Mouse (Mus musculus): Measurements from ENCODE around the gene Ankfn1. TPM values are rescaled to one million over a fixed set of nuclear protein-coding genes. Genes with fewer than 3 reads are reported as not detected.

Gene Ankfn1
- polyA plus RNA-seq, 1 experiment: 2.4 TPM

GRCm38 (mm10) chr11:89382634-89383009, 394.8 kb downstream of the Ankfn1 start:
- TF ChIP-seq POLR2A (IDR thresholded peaks at IDR 0.05; ENCODE audit: borderline replicate concordance, insufficient read depth, low read length) (no peak), CTCF (IDR thresholded peaks at IDR 0.05; ENCODE audit: borderline replicate concordance, insufficient read depth, low read depth, low read length) (no peak)
- no peak overlapping the region for H3K27ac ChIP-seq (ENCODE audit: insufficient read depth, low read length)
- H3K27me3 ChIP-seq (ENCODE audit: control insufficient read depth, insufficient read depth, low read length): no peaks in the 10 kb centered on the region
- no peaks in the 10 kb centered on the region for H3K4me1 ChIP-seq (ENCODE audit: control insufficient read depth, insufficient read depth, low read length)
- no peak overlapping the region for H3K4me3 ChIP-seq (replicated peaks; ENCODE audit: insufficient read depth, low read depth, low read length)
- WGBS: 63% methylated on average over 2 of the region's 2 CpGs
- DNase-seq: no peak

GRCm38 (mm10) chr11:89381782-89382633, 395.4 kb downstream of the Ankfn1 start:
- 20% methylated on average over 8 of the region's 8 CpGs for WGBS
- Histone ChIP-seq H3K27ac (ENCODE audit: insufficient read depth, low read length) (no peak overlapping the region), H3K4me3 (replicated peaks; ENCODE audit: insufficient read depth, low read depth, low read length) (no peak overlapping the region), H3K27me3 (ENCODE audit: control insufficient read depth, insufficient read depth, low read length) (no peaks in the 10 kb centered on the region), H3K4me1 (ENCODE audit: control insufficient read depth, insufficient read depth, low read length) (no peaks in the 10 kb centered on the region)
- TF ChIP-seq POLR2A (IDR thresholded peaks at IDR 0.05; ENCODE audit: borderline replicate concordance, insufficient read depth, low read length) (no peak), CTCF (IDR thresholded peaks at IDR 0.05; ENCODE audit: borderline replicate concordance, insufficient read depth, low read depth, low read length) (no peak)
- DNase-seq: no peak

- Histone ChIP-seq H3K27me3 (ENCODE audit: control insufficient read depth, insufficient read depth, low read length) (no peaks in the 10 kb centered on the region), H3K4me1 (ENCODE audit: control insufficient read depth, insufficient read depth, low read length) (no peaks in the 10 kb centered on the region), H3K27ac (ENCODE audit: insufficient read depth, low read length) (no peak overlapping the region), H3K4me3 (replicated peaks; ENCODE audit: insufficient read depth, low read depth, low read length) (no peak overlapping the region)
- TF ChIP-seq POLR2A (IDR thresholded peaks at IDR 0.05; ENCODE audit: borderline replicate concordance, insufficient read depth, low read length) (no peak), CTCF (IDR thresholded peaks at IDR 0.05; ENCODE audit: borderline replicate concordance, insufficient read depth, low read depth, low read length) (no peak)
- DNase-seq: no peak
- 62% methylated on average over 14 of the region's 14 CpGs for WGBS
These were observed 406.5 kb downstream of the Ankfn1 start for GRCm38 (mm10) chr11:89370941-89371340.

- no peak for TF ChIP-seq CTCF (IDR thresholded peaks at IDR 0.05; ENCODE audit: borderline replicate concordance, insufficient read depth, low read depth, low read length)
- TF ChIP-seq POLR2A (IDR thresholded peaks at IDR 0.05; ENCODE audit: borderline replicate concordance, insufficient read depth, low read length): no peak
- WGBS: 84% methylated on average over 7 of the region's 7 CpGs
- Histone ChIP-seq H3K27ac (ENCODE audit: insufficient read depth, low read length) (no peak overlapping the region), H3K4me1 (ENCODE audit: control insufficient read depth, insufficient read depth, low read length) (no peaks in the 10 kb centered on the region), H3K4me3 (replicated peaks; ENCODE audit: insufficient read depth, low read depth, low read length) (no peak overlapping the region), H3K27me3 (ENCODE audit: control insufficient read depth, insufficient read depth, low read length) (no peaks in the 10 kb centered on the region)
- no peak for DNase-seq
These were observed 407.1 kb downstream of the Ankfn1 start for GRCm38 (mm10) chr11:89370373-89370772.

- WGBS: 61% methylated on average over 3 of the region's 3 CpGs
- Histone ChIP-seq H3K27ac (ENCODE audit: insufficient read depth, low read length) (no peak overlapping the region), H3K27me3 (ENCODE audit: control insufficient read depth, insufficient read depth, low read length) (no peaks in the 10 kb centered on the region), H3K4me3 (replicated peaks; ENCODE audit: insufficient read depth, low read depth, low read length) (no peak overlapping the region), H3K4me1 (ENCODE audit: control insufficient read depth, insufficient read depth, low read length) (no peaks in the 10 kb centered on the region)
- DNase-seq: no peak
- TF ChIP-seq CTCF (IDR thresholded peaks at IDR 0.05; ENCODE audit: borderline replicate concordance, insufficient read depth, low read depth, low read length) (no peak), POLR2A (IDR thresholded peaks at IDR 0.05; ENCODE audit: borderline replicate concordance, insufficient read depth, low read length) (no peak)
These were observed 413.5 kb downstream of the Ankfn1 start for GRCm38 (mm10) chr11:89363981-89364380.

- Histone ChIP-seq H3K4me3 (replicated peaks; ENCODE audit: insufficient read depth, low read depth, low read length) (no peak overlapping the region), H3K27ac (ENCODE audit: insufficient read depth, low read length) (no peak overlapping the region), H3K27me3 (ENCODE audit: control insufficient read depth, insufficient read depth, low read length) (no peaks in the 10 kb centered on the region), H3K4me1 (ENCODE audit: control insufficient read depth, insufficient read depth, low read length) (no peaks in the 10 kb centered on the region)
- no peak for TF ChIP-seq POLR2A (IDR thresholded peaks at IDR 0.05; ENCODE audit: borderline replicate concordance, insufficient read depth, low read length)
- TF ChIP-seq CTCF (IDR thresholded peaks at IDR 0.05; ENCODE audit: borderline replicate concordance, insufficient read depth, low read depth, low read length): no peak
- 94% methylated on average over 3 of the region's 3 CpGs for WGBS
- DNase-seq: no peak
These were observed 416.6 kb downstream of the Ankfn1 start for GRCm38 (mm10) chr11:89360895-89361294.

GRCm38 (mm10) chr11:89358546-89358945, 418.9 kb downstream of the Ankfn1 start:
- no peak for DNase-seq
- Histone ChIP-seq H3K27me3 (ENCODE audit: control insufficient read depth, insufficient read depth, low read length) (no peaks in the 10 kb centered on the region), H3K27ac (ENCODE audit: insufficient read depth, low read length) (no peak overlapping the region), H3K4me1 (ENCODE audit: control insufficient read depth, insufficient read depth, low read length) (no peaks in the 10 kb centered on the region), H3K4me3 (replicated peaks; ENCODE audit: insufficient read depth, low read depth, low read length) (no peak overlapping the region)
- no peak for TF ChIP-seq POLR2A (IDR thresholded peaks at IDR 0.05; ENCODE audit: borderline replicate concordance, insufficient read depth, low read length)
- TF ChIP-seq CTCF (IDR thresholded peaks at IDR 0.05; ENCODE audit: borderline replicate concordance, insufficient read depth, low read depth, low read length): no peak
- WGBS: 59% methylated on average over 5 of the region's 5 CpGs

GRCm38 (mm10) chr11:89356479-89356878, 421.0 kb downstream of the Ankfn1 start:
- no peak for TF ChIP-seq POLR2A (IDR thresholded peaks at IDR 0.05; ENCODE audit: borderline replicate concordance, insufficient read depth, low read length)
- no peak for TF ChIP-seq CTCF (IDR thresholded peaks at IDR 0.05; ENCODE audit: borderline replicate concordance, insufficient read depth, low read depth, low read length)
- H3K4me1 ChIP-seq (ENCODE audit: control insufficient read depth, insufficient read depth, low read length): no peaks in the 10 kb centered on the region
- no peaks in the 10 kb centered on the region for H3K27me3 ChIP-seq (ENCODE audit: control insufficient read depth, insufficient read depth, low read length)
- H3K27ac ChIP-seq (ENCODE audit: insufficient read depth, low read length): no peak overlapping the region
- H3K4me3 ChIP-seq (replicated peaks; ENCODE audit: insufficient read depth, low read depth, low read length): no peak overlapping the region
- no peak for DNase-seq
- WGBS: 91% methylated on average over 2 of the region's 2 CpGs

Measured in cerebellum, adult 2 months (tissue).